ENCODE assay signal across 7 mouse cellular contexts in genomic region chr10:80147146-80147718, GRCm38 (mm10). TPM values are rescaled to one million over a fixed set of nuclear protein-coding genes. Genes with fewer than 3 reads are reported as not detected.
A peak's percentile ranks its signal among the peaks of the same experiment; 100 is the strongest.
DNase-seq lines count a peak whose midpoint lies in the region; ATAC-seq lines count a peak whose summit lies in the region.

No protein-coding gene starts in this region.

- H3K36me3 ChIP-seq in neural tube, embryonic 11.5 days (ENCODE audit: control insufficient read depth, insufficient read depth, low read length) = peaks cover 15% of the 10 kb centered on the region
- H3K36me3 ChIP-seq in forebrain, embryonic 12.5 days (replicated peaks) = peaks cover 49% of the 10 kb centered on the region
- H3K36me3 ChIP-seq in intestine, embryonic 16.5 days (ENCODE audit: control insufficient read depth, insufficient read depth, low read length) = peaks cover 19% of the 10 kb centered on the region
- H3K36me3 ChIP-seq in midbrain, embryonic 14.5 days (ENCODE audit: control insufficient read depth, insufficient read depth, low read length) = peaks cover 40% of the 10 kb centered on the region

- H3K27ac ChIP-seq in neural tube, embryonic 11.5 days (ENCODE audit: low read depth, low read length) = peak overlapping the region; percentile 98
- H3K27ac ChIP-seq in forebrain, embryonic 12.5 days = peak overlapping the region; percentile 100
- peak overlapping the region; percentile 100 for H3K27ac ChIP-seq in intestine, embryonic 16.5 days (ENCODE audit: low read length)
- H3K27ac ChIP-seq in midbrain, embryonic 14.5 days (replicated peaks; ENCODE audit: low read depth, low read length) = peak overlapping the region; percentile 100

- no peak for DNase-seq in neural tube, embryonic 11.5 days (ENCODE audit: low spot score)
- no peak for DNase-seq in neural tube, embryonic 10.5 days (ENCODE audit: extremely low spot score, low spot score)
- no peak for DNase-seq in midbrain, embryonic 14.5 days
- no peak for DNase-seq in thymus, postnatal 25 days
- no peak for DNase-seq in cerebellum, postnatal 4 days (ENCODE audit: low spot score in 2 of 2)

- H3K4me3 ChIP-seq in neural tube, embryonic 11.5 days (ENCODE audit: low read depth, low read length) = peak overlapping the region; percentile 100
- peak overlapping the region; percentile 97; the same call in 1 of the 2 replicates for H3K4me3 ChIP-seq in forebrain, embryonic 12.5 days (replicated peaks)
- H3K4me3 ChIP-seq in intestine, embryonic 16.5 days (ENCODE audit: low read length) = peak overlapping the region; percentile 96
- H3K4me3 ChIP-seq in midbrain, embryonic 14.5 days (replicated peaks; ENCODE audit: low read depth, low read length) = peak overlapping the region; percentile 99

- peak overlapping the region; percentile 65 for H3K4me2 ChIP-seq in neural tube, embryonic 11.5 days (ENCODE audit: low read depth)
- H3K4me2 ChIP-seq in forebrain, embryonic 12.5 days = peak overlapping the region; percentile 70
- peak overlapping the region; percentile 56 for H3K4me2 ChIP-seq in intestine, embryonic 16.5 days (ENCODE audit: low read depth, low read length)
- H3K4me2 ChIP-seq in midbrain, embryonic 14.5 days (ENCODE audit: low read length) = peak overlapping the region; percentile 77

- H3K4me1 ChIP-seq in neural tube, embryonic 11.5 days (ENCODE audit: control insufficient read depth, insufficient read depth, low read length) = peaks cover 27% of the 10 kb centered on the region
- H3K4me1 ChIP-seq in forebrain, embryonic 12.5 days = peaks cover 60% of the 10 kb centered on the region
- peaks cover 57% of the 10 kb centered on the region for H3K4me1 ChIP-seq in intestine, embryonic 16.5 days (ENCODE audit: control insufficient read depth, insufficient read depth, low read length)
- H3K4me1 ChIP-seq in midbrain, embryonic 14.5 days (ENCODE audit: control insufficient read depth, insufficient read depth, low read length) = peaks cover 7% of the 10 kb centered on the region

- ATAC-seq in neural tube, embryonic 11.5 days (ENCODE audit: insufficient read depth, low FRiP score, low TSS enrichment) = no peak
- no peak for ATAC-seq in forebrain, embryonic 12.5 days (ENCODE audit: low FRiP score)
- no peak for ATAC-seq in intestine, embryonic 16.5 days
- ATAC-seq in midbrain, embryonic 14.5 days (ENCODE audit: low FRiP score, low TSS enrichment) = no peak

- H3K27me3 ChIP-seq in neural tube, embryonic 11.5 days (ENCODE audit: control insufficient read depth, insufficient read depth, low read length) = no peaks in the 10 kb centered on the region
- no peaks in the 10 kb centered on the region for H3K27me3 ChIP-seq in forebrain, embryonic 12.5 days
- H3K27me3 ChIP-seq in intestine, embryonic 16.5 days (replicated peaks; ENCODE audit: control insufficient read depth, insufficient read depth, low read length) = no peaks in the 10 kb centered on the region
- H3K27me3 ChIP-seq in midbrain, embryonic 14.5 days (ENCODE audit: control insufficient read depth, insufficient read depth, low read length) = no peaks in the 10 kb centered on the region

- H3K9ac ChIP-seq in neural tube, embryonic 11.5 days (ENCODE audit: low read length) = no peak overlapping the region; the same call in 1 of the 2 replicates
- H3K9ac ChIP-seq in forebrain, embryonic 12.5 days = peak overlapping the region; percentile 91; the same call in 1 of the 2 replicates
- H3K9ac ChIP-seq in intestine, embryonic 16.5 days (ENCODE audit: low read depth, low read length) = peak overlapping the region; percentile 87
- no peak overlapping the region; the same call in 1 of the 2 replicates for H3K9ac ChIP-seq in midbrain, embryonic 14.5 days (replicated peaks; ENCODE audit: low read length)

- WGBS in neural tube, embryonic 11.5 days = 70% methylated on average over 5 of the region's 5 CpGs
- WGBS in forebrain, embryonic 12.5 days = 82% methylated on average over 5 of the region's 5 CpGs
- 60% methylated on average over 5 of the region's 5 CpGs for WGBS in intestine, embryonic 16.5 days
- WGBS in midbrain, embryonic 14.5 days = 79% methylated on average over 5 of the region's 5 CpGs

- no peaks in the 10 kb centered on the region for H3K9me3 ChIP-seq in neural tube, embryonic 11.5 days (ENCODE audit: control insufficient read depth, low read length)
- H3K9me3 ChIP-seq in forebrain, embryonic 12.5 days = no peaks in the 10 kb centered on the region
- no peaks in the 10 kb centered on the region for H3K9me3 ChIP-seq in intestine, embryonic 16.5 days (ENCODE audit: control insufficient read depth, low read length)
- no peaks in the 10 kb centered on the region for H3K9me3 ChIP-seq in midbrain, embryonic 14.5 days (ENCODE audit: control insufficient read depth, low read length)

RNA-seq across cellular contexts. Expression of gene Midn, which starts 0.8 kb away (rescaled TPM):
- polyA plus RNA-seq in neural tube, embryonic 11.5 days (2014; fragmentation: Nextera tagmentation; extraction: Ambion mirVana) = 70.0 and 78.2 TPM in 2 replicates
- polyA plus RNA-seq in forebrain, embryonic 12.5 days (2016; fragmentation: Nextera tagmentation; extraction: Ambion mirVana) = 45.0 and 50.3 TPM in 2 replicates
- 8.8 and 10.3 TPM in 2 replicates for polyA plus RNA-seq in intestine, embryonic 16.5 days (2015; fragmentation: Nextera tagmentation; extraction: Ambion mirVana)
- 62.6 and 65.6 TPM in 2 replicates for polyA plus RNA-seq in midbrain, embryonic 14.5 days (2014; fragmentation: Nextera tagmentation; extraction: Ambion mirVana)

RNA-seq across cellular contexts. Expression of gene Cbarp, which starts 6.6 kb away (rescaled TPM):
- 11.1 and 11.3 TPM in 2 replicates for polyA plus RNA-seq in neural tube, embryonic 11.5 days (2014; fragmentation: Nextera tagmentation; extraction: Ambion mirVana)
- 13.2 and 13.8 TPM in 2 replicates for polyA plus RNA-seq in forebrain, embryonic 12.5 days (2016; fragmentation: Nextera tagmentation; extraction: Ambion mirVana)
- 5.1 TPM in 2 replicates for polyA plus RNA-seq in intestine, embryonic 16.5 days (2015; fragmentation: Nextera tagmentation; extraction: Ambion mirVana)
- 78.9 and 101 TPM in 2 replicates for polyA plus RNA-seq in midbrain, embryonic 14.5 days (2014; fragmentation: Nextera tagmentation; extraction: Ambion mirVana)

RNA-seq across cellular contexts. Expression of gene Atp5d, which starts 8.8 kb away (rescaled TPM):
- polyA plus RNA-seq in neural tube, embryonic 11.5 days (2014; fragmentation: Nextera tagmentation; extraction: Ambion mirVana) = 376 and 386 TPM in 2 replicates
- 405 and 428 TPM in 2 replicates for polyA plus RNA-seq in forebrain, embryonic 12.5 days (2016; fragmentation: Nextera tagmentation; extraction: Ambion mirVana)
- 846 and 854 TPM in 2 replicates for polyA plus RNA-seq in intestine, embryonic 16.5 days (2015; fragmentation: Nextera tagmentation; extraction: Ambion mirVana)
- 407 and 480 TPM in 2 replicates for polyA plus RNA-seq in midbrain, embryonic 14.5 days (2014; fragmentation: Nextera tagmentation; extraction: Ambion mirVana)

RNA-seq across cellular contexts. Expression of gene Cirbp, which starts 18.6 kb away (rescaled TPM):
- 84.0 and 85.1 TPM in 2 replicates for polyA plus RNA-seq in neural tube, embryonic 11.5 days (2014; fragmentation: Nextera tagmentation; extraction: Ambion mirVana)
- polyA plus RNA-seq in forebrain, embryonic 12.5 days (2016; fragmentation: Nextera tagmentation; extraction: Ambion mirVana) = 224 and 240 TPM in 2 replicates
- polyA plus RNA-seq in intestine, embryonic 16.5 days (2015; fragmentation: Nextera tagmentation; extraction: Ambion mirVana) = 53.2 and 62.6 TPM in 2 replicates
- polyA plus RNA-seq in midbrain, embryonic 14.5 days (2014; fragmentation: Nextera tagmentation; extraction: Ambion mirVana) = 295 and 421 TPM in 2 replicates

RNA-seq across cellular contexts. Expression of gene 1600002K03Rik, which starts 25.5 kb away (rescaled TPM):
- polyA plus RNA-seq in neural tube, embryonic 11.5 days (2014; fragmentation: Nextera tagmentation; extraction: Ambion mirVana) = 8.8 and 10.8 TPM in 2 replicates
- polyA plus RNA-seq in forebrain, embryonic 12.5 days (2016; fragmentation: Nextera tagmentation; extraction: Ambion mirVana) = 11.1 and 11.6 TPM in 2 replicates
- 23.6 TPM in 2 replicates for polyA plus RNA-seq in intestine, embryonic 16.5 days (2015; fragmentation: Nextera tagmentation; extraction: Ambion mirVana)
- polyA plus RNA-seq in midbrain, embryonic 14.5 days (2014; fragmentation: Nextera tagmentation; extraction: Ambion mirVana) = 5.7 and 9.9 TPM in 2 replicates

Comparison
In these comparisons a context has a peak if more than half of its experiments do, and no peak if none do; other contexts are left out.
1. H3K9ac ChIP-seq: peak in forebrain, embryonic 12.5 days (single experiment) and intestine, embryonic 16.5 days (single experiment); none in neural tube, embryonic 11.5 days (single experiment) and midbrain, embryonic 14.5 days (single experiment).
2. Peak in every context shown above with its lines, with median percentiles within 50 percentile points of each other: H3K27ac ChIP-seq, H3K4me2 ChIP-seq and H3K4me3 ChIP-seq.